Mouse (Mus musculus): ENCODE data around the gene Fthl17d. TPM values are rescaled to one million over a fixed set of nuclear protein-coding genes. Genes with fewer than 3 reads are reported as not detected.

The Fthl17d gene
- polyA plus RNA-seq (2012; rRNA removed), result not detected in 2 replicates

DNA sequence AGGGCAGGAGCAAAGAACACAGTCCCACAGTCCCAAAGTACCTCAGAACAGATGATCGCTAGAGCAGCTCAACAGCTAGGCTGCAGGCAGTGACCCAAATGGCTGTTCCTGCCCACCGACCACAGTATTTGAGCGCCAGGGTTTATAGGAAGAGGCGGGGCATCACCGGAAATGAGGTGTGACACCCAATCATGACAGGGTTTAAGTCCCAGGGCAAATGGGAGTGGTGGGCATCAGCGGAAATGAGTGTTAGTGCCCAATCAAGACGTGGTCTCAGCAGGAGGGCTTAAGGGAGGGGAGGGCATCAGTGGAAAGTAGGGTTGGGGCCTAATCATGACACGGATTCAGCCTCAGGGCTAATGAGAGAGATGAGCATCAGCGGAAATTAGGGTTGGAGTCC lies at the start of gene Fthl17d:
TSS of gene Fthl17d (minus strand) at position 101 of the 400 bp plus-strand sequence.

GRCm38 (mm10) chrX:9033193-9033592 lies 46.6 kb upstream of the Fthl17d start, which contains the start of gene Fthl17e:
Gene Fthl17e (plus strand): TSS chrX:9033493.

DNA sequence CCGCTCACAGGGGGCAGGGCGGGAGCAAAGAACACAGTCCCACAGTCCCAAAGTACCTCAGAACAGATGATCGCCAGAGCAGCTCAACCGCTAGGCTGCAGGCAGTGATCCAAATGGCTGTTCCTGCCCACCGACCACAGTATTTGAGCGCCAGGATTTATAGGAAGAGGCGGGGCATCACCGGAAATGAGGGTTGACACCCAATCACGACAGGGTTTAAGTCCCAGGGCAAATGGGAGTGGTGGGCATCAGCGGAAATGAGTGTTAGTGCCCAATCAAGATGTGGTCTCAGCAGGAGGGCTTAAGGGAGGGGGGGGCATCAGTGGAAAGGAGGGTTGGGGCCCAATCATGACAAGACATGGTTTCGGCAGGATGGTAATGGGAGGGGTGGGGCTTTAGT lies 10.1 kb downstream of the Fthl17d start, which contains the start of gene Fthl17c:
TSS of gene Fthl17c (minus strand) at position 101 of the 400 bp plus-strand sequence.

DNA sequence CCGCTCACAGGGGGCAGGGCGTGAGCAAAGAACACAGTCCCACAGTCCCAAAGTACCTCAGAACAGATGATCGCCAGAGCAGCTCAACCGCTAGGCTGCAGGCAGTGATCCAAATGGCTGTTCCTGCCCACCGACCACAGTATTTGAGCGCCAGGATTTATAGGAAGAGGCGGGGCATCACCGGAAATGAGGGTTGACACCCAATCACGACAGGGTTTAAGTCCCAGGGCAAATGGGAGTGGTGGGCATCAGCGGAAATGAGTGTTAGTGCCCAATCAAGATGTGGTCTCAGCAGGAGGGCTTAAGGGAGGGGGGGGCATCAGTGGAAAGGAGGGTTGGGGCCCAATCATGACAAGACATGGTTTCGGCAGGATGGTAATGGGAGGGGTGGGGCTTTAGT lies 23.7 kb downstream of the Fthl17d start, which contains the start of gene Fthl17b:
TSS of gene Fthl17b (minus strand) at position 101 of the 400 bp plus-strand sequence.

Other genes starting within 250 kb of the Fthl17d start
- gene Ssx9, start 238.3 kb downstream of the Fthl17d start, polyA plus RNA-seq (2012; rRNA removed), result not detected in 2 replicates
- gene Ssxb5, start 183.1 kb downstream of the Fthl17d start, polyA plus RNA-seq (2012; rRNA removed), result not detected in 2 replicates
- not detected in 2 replicates for gene Gm6592, start 142.8 kb downstream of the Fthl17d start, polyA plus RNA-seq (2012; rRNA removed)
- not detected in 2 replicates for gene Gm5751, start 112.5 kb downstream of the Fthl17d start, polyA plus RNA-seq (2012; rRNA removed)
- gene B630019K06Rik, start 94.4 kb downstream of the Fthl17d start, polyA plus RNA-seq (2012; rRNA removed), result 2.4 TPM in 2 replicates
- not detected in 2 replicates for gene Fthl17b, start 23.8 kb downstream of the Fthl17d start, polyA plus RNA-seq (2012; rRNA removed)
- not detected in 2 replicates for gene Fthl17c, start 10.2 kb downstream of the Fthl17d start, polyA plus RNA-seq (2012; rRNA removed)
- gene Fthl17e, start 46.7 kb upstream of the Fthl17d start, polyA plus RNA-seq (2012; rRNA removed), result not detected in 2 replicates
- not detected in 2 replicates for gene Fthl17f, start 76.3 kb upstream of the Fthl17d start, polyA plus RNA-seq (2012; rRNA removed)
- gene 4930402K13Rik, start 117.8 kb upstream of the Fthl17d start, polyA plus RNA-seq (2012; rRNA removed), result not detected in 2 replicates
- 0.16 TPM in 2 replicates for gene Lancl3, start 213.1 kb upstream of the Fthl17d start, polyA plus RNA-seq (2012; rRNA removed)

All from stomach, adult 2 months (tissue).